Mouse (Mus musculus): ENCODE measurements at regions not wholly inside any gene's neighbourhood (a gene's known extent, or its start where the extent isn't known, plus 50 kb on each side); places are given as distances from the start of the nearest gene placed in this dataset.
"Not testable (repeated sequence)": the region's sequence is repeated elsewhere in the genome, so short reads cannot be mapped to it uniquely, and the experiment has no call there.

DNA sequence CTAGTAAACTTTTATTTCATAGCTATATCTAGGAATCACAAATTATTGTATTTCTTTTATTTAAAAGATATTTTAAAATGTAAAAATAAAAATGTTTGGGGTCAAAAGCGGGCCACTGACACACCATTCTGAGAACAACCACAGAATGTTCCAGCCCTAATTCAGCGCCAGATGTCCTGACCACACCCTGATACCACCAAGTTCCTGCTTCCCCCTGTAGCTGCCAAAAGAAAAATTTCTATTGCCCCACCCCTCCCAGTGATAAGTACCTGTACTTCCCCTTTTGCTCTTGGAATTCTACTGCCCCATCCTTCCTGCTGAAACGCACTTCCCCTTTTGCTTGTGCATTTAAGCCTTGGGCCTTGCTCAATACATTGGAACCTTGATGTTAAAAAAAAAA, 769.8 kb upstream of the Grm7 start:
- TF ChIP-seq CTCF (IDR thresholded peaks at IDR 0.05; ENCODE audit: borderline replicate concordance, extremely low read depth, insufficient read depth, insufficient read length); POLR2A (IDR thresholded peaks at IDR 0.05; ENCODE audit: borderline replicate concordance, extremely low read depth, insufficient read depth, insufficient read length, poor library complexity, severe bottlenecking): not testable (repeated sequence)
